Mouse (Mus musculus): ENCODE results near the gene Pdzd4.
A peak's percentile ranks its signal among the peaks of the same experiment; 100 is the strongest.

Pdzd4 gene

DNA sequence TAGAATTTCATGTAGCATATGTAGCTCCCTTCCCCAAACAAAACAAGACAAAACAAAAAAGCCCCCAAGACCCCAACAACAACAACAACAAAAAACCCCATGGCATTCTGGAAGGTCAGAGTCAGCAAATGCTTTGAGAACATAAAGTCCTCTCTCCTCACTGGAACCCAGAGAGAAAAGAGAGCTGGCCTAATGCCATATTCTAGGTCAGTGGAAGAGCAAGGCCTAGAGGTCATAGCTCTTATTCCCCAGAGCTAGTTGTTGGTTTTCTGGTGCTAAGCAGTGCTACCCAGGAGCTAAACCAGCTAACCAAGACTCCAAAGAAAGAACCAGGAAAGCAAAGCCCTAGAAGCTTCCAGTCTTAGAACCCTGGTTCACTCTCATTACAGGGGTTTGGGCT is 39.1 kb downstream of the Pdzd4 start:
- no peak for DNase-seq (ENCODE audit: low spot score)

GRCm38 (mm10) chrX:73782227-73782626 is 42.5 kb downstream of the Pdzd4 start:
- no peak for DNase-seq (ENCODE audit: low spot score)

GRCm38 (mm10) chrX:73774802-73775483 is 49.8 kb downstream of the Pdzd4 start:
- no peak for DNase-seq (ENCODE audit: low spot score)

- no peak for DNase-seq (ENCODE audit: low spot score)
Measured at GRCm38 (mm10) chrX:73774168-73774760, 50.5 kb downstream of the Pdzd4 start, which contains the start of gene Srpk3. Gene Srpk3, plus strand, starts transcription at chrX:73774405.

DNA sequence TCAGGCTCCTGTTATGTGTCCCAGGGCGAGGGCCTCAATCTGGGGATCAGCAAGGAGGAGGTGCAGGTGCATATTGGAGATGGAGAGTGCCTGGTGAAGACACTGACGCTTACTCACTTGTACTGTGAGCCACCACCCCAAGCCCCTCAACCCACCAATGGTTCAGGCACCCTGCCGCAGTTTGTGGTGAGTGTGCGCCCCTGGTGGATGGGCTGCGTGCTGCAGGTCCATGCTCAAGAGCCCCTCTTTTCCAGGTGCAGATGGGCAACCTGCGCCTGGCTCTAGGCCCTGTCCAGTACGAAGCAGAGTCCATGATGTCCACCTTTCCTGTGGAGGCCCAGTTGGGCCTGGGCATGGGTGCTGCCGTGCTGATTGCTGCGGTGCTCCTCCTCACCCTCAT is 57.5 kb downstream of the Pdzd4 start:
- DNase-seq (ENCODE audit: low spot score) = no peak

DNA sequence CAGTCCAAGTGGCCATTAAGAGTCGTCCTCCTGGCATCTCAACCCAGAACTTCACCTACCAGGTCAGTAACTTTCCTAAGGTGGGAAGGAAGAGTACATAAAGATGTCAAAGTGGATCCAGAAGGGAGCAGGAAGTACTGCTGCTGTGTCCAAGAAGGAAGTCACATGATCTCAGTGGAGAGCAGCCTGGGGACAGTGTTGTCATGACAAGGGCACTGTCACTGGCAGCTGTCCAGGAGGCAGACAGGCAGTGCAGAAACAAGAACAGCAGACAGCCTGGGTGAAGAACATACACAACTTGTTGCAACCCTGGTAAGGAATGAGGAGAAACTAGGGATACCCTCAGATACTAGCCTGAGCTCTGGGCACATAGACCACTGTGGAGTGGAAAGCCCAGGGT is 59.5 kb downstream of the Pdzd4 start:
- DNase-seq (ENCODE audit: low spot score) = peak; percentile 43

- no peak for DNase-seq (ENCODE audit: low spot score)
Measured at GRCm38 (mm10) chrX:73758611-73759290, 66.0 kb downstream of the Pdzd4 start.

GRCm38 (mm10) chrX:73756334-73757140 is 68.2 kb downstream of the Pdzd4 start, which contains the start of gene Plxnb3:
Gene Plxnb3, plus strand, starts transcription at chrX:73757090.
- DNase-seq (ENCODE audit: low spot score) = no peak

DNA sequence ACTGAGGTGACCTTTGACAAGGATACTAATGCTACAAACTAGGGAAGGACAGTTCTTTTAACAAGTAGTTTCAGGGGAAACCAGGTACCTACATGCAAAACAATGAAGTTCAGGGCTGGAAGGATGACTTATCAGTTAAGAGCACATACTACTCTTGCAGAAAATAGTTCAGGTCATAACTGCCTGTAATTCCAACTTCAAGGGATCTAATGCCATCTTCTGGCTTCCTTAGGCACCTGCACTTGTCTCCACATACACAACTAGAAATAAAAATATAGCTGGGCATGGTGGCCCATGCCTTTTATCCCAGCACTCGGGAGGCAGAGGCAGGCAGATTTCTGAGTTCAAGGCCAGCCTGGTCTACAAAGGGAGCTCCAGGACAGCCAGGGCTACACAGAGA is 75.8 kb downstream of the Pdzd4 start:
- no peak for DNase-seq (ENCODE audit: low spot score)

- DNase-seq (ENCODE audit: low spot score) = no peak
Measured at GRCm38 (mm10) chrX:73744774-73745481, 79.8 kb downstream of the Pdzd4 start.

Data from urinary bladder, postnatal 14 days (tissue).